Mouse (Mus musculus) retina, embryonic 14.5 days (tissue): ENCODE results near the gene Lingo1.

Experiments used
- DNase-seq: peaks from one replicate; pipeline ENCODE4 v3.0.0-alpha.2; 2015; ENCODE audit warnings: low spot score

Gene Lingo1

DNA sequence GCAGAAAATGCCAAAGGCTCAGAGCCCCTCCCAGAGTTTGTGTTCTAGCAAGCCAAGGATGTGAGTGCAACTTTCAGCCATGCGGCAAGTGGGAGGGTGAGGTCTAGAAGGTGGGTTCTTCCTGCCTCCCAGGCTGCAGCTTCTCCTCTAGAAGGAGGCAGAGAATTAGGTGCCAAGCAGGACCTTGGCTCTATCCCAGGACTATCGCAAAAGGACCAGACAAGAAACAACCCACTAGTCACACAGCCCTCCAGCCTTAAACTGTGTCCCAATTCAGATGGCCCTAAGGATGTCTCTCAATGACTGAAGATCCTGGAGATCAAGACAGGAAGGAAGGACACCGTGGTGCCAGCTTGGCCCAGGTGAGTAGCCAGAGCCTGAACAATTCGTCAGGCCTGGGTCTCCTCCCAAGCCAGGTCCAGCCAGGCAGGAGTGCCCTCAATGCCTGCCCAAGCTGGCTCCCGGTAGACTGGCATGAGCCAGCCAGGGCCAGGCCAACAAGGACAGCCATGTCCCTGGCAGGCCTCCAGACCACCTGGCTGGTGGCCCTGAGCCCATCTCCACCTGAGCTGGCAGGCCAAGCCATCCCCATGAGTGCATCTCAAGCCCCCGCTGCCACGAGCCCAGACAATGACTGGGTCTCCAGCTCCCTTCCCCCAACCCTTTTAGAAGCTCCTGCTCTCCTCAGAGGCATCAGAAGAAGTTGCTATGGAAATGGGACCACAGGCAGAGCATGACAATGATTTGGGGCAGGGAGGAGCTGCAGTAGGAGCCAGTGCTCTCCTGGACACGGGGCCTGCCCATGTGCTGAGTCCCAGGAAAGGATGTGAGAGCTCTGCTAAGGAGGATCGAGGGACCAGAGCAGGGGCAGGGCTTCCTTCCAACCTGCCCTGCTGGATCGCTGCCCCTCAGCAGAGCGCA is 19.1 kb downstream of the Lingo1 start:
- DNase-seq, result no peak

- DNase-seq, result no peak
Measured at GRCm38 (mm10) chr9:56775161-56775934, 20.9 kb downstream of the Lingo1 start.

- peak; percentile 87 for DNase-seq
Measured at GRCm38 (mm10) chr9:56774231-56774630, 22.0 kb downstream of the Lingo1 start.

GRCm38 (mm10) chr9:56773666-56774065 is 22.6 kb downstream of the Lingo1 start:
- DNase-seq, result no peak

DNA sequence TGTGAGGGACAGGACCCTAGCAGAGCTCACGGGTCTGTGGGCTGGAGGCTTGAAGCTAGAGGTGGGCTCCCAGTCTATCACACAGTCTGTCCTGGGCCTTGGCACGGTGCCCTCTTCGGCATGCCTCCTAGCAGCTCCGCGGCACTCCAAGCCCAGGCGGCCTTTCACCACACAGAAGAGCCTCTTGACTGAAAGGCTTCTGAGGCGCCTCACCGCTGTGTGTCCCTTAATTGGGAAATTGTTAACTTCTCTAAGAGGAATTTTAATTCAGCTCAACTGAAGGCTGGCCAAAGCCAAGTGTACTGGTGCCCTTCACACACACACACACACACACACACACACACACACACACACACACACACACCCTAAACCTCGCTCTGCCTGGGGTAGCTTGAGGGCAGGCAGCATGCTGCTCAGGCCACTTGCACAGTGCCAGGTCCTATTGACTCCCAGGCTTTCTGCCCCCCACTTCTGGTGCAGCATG is 28.6 kb downstream of the Lingo1 start:
- DNase-seq, result peak; percentile 55

DNA sequence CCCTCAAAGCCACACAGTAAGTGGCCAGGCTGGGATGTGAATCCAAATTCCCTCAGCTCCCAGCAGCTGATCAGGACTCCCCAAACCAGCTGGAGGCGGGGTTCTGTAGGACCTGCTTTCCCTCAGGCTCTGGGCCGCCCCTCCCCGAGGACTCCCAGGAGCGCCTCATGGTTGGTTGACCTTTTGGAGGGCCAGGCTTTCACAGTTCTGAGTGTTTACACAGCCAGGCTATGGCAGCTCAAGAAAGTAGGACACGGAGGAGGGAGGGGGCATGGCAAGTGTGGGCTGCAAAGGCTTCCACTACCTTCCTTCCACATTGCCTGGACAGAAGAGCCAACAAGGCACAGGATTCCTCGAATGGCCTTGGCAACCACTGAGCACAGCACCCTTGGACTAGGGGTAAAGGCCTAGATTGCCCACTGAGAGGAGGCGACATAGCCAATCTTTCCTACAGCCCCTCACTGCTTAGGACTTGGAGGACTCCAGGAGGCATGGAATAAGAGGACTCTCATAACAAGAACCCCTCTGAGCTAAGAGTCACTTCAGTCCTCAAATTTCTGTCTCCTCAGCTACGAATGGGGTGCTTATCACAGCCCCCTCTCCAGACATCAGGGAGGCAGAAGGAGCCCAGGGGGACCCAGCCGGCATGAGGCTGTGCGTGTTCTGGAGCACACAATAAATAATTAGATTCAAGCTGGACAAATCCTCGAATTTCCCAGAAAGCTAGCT is 29.5 kb downstream of the Lingo1 start:
- DNase-seq, result peak; percentile 79

DNA sequence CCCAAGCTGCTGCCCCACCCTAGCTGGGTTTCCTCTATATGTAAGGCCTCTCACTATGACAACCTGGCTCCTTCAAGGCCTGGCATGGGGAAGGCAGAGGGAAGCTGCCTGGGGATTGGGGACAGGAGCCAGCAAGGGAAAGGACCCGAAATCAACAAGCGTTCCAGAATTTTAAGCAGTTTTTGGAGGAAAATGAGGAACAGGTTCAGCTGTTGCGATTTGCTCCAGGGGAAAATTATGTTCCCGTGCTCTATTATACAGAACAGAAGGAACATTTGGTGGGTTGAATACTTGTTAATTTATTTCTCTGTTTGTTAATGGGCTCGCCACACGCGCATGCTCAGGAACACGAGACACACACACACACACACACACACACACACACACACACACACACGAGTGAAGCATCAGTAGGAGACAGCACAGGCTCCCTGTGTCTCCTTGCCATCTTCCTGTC is 34.1 kb downstream of the Lingo1 start:
- no peak for DNase-seq

- DNase-seq, result peak; percentile 42
Measured at GRCm38 (mm10) chr9:56757791-56758190, 38.5 kb downstream of the Lingo1 start.

GRCm38 (mm10) chr9:56755119-56755518 is 41.1 kb downstream of the Lingo1 start:
- DNase-seq, result no peak

GRCm38 (mm10) chr9:56753386-56753785 is 42.9 kb downstream of the Lingo1 start:
- DNase-seq, result no peak

GRCm38 (mm10) chr9:56748056-56748455 is 48.2 kb downstream of the Lingo1 start:
- DNase-seq, result no peak

GRCm38 (mm10) chr9:56746926-56747294 is 49.4 kb downstream of the Lingo1 start:
- no peak for DNase-seq

- no peak for DNase-seq
Measured at GRCm38 (mm10) chr9:56746195-56746925, 49.9 kb downstream of the Lingo1 start.

DNA sequence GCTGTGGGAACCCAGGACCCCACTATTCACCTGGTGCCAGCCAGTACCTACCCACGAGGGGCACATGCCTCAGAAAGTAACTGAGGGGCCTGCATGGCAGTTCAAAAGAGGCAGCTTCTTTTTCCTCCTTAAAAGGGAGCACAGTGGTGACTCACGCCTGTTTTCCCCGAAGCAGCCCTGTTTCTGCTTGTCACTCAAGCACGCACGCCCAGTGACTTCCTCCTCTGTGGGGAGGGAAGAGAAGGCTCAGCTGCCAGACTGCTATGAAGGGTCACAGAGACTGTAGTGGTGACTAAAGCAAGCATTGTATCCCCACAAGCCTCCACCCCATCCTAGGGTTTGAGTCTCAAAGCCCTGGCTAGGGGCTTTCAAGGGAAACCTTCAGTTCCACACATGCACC is 51.9 kb downstream of the Lingo1 start:
- DNase-seq, result no peak

GRCm38 (mm10) chr9:56739181-56739737 is 57.0 kb downstream of the Lingo1 start:
- DNase-seq, result peak; percentile 42

DNA sequence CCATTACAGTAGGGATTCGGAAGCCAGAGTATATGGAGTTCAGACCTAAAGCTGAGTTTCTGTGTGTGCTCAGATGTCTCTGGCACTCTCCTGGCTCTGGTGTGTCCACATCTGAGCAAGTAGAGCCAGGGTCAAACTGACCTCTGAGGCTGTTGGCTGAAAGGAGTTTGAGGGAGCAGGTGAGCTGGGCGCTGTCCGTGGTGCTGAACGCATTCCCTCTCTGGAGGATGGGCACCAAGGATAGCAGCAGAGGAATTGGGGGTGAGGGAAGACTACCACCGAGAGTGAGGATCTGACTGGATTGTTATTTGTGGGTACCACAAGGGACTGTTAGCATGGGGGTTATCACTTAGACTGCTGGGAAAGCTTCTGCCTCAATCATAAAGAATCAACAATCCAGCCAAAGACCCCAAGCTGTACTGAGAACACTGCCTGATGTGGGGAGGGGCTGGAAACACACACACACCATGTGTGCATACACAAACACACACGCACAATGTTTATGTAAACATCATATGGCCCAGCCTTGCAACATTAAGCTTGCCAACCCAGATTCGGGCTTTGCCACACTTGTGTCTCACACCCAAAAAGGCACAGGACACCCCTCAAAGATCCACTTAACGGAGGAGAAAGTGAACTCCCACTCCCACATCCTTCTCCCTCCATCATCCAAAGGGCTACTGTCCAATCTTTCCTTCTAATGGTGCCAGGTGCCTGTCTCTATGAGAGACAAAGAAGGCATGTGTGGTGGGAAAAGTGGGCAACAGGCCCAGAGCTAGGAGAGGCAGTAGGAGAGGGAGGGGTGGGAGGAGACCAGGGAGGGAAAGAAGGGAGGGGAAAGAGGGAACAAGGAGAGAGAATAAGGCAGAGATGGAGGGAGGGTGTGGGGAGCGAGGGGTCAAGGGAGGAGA is 57.8 kb downstream of the Lingo1 start:
- peak; percentile 78 for DNase-seq

DNA sequence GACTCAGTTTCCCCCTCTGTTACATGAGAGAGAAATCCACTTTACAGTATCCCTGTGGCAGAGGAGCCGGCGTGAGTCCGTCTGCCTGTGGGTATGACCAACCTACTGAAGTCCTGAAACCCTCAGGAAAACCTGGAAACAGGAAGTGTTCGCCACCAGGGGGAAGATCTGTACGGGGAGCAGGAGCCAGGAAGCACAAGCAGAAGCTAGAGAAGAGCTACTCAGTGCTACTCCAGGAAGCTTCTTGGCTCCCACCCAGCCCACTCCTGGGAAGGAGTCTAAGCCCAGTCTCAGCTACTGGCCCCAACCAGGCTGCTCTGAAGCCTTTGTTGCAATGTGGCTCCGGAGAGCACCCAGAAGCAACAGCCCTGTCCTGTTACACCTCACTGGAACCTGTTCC is 61.9 kb downstream of the Lingo1 start:
- DNase-seq, result no peak

DNA sequence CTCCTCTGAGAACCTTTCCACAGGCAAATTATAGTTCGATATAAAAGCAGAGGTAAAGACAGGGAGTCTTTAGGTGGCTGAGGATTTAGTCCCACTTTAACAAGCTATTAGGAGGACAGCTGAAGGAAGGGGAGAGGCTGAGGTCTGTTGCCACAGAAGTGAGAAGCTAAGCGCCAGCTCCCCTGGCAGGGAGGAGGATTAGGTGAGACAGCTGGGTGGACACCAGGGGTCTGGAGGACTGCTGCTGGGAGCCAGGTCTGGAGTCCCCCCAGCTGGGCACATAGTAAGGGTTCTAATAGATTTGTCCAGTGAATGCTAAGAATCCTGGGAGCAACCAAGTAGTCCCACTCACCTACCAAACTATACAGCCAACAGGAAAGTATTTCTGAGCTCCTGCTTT is 65.3 kb downstream of the Lingo1 start:
- DNase-seq, result no peak

DNA sequence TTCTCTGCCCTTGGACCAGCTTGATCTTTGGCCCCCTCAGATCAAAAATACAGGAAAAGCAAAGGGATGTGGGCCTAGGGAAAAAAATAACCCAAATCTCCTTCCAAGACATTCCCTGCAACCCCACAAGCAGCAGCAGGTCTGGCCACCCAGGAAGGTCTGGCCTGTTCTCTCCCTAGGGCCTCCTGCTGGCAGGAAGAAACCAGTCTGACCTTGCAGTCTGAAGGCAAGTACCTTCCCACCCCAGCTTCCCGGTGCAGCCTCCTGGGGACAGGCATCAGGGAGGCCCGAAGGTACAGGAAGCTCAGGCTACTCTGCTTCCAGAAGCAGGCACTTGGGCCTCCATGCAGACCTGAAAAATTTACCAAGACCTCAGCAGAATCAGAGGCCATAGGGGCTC is 67.1 kb downstream of the Lingo1 start:
- no peak for DNase-seq
